Mouse (Mus musculus) 416B (cell line): ENCODE data around the gene Ranbp2.
"Not testable (repeated sequence)": the region's sequence is repeated elsewhere in the genome, so short reads cannot be mapped to it uniquely, and the experiment has no call there.

ENCODE experiments used
- DNase-seq: peaks from one replicate; pipeline ENCODE4 v3.0.0; 2011; ENCODE audit warnings: low read depth

Ranbp2 gene

GRCm38 (mm10) chr10:58497320-58498284 is 50.9 kb downstream of the Ranbp2 start, which contains the start of gene Ccdc138:
TSS of gene Ccdc138 (plus strand) at chr10:58497948.
- DNase-seq = peak; percentile 94

DNA sequence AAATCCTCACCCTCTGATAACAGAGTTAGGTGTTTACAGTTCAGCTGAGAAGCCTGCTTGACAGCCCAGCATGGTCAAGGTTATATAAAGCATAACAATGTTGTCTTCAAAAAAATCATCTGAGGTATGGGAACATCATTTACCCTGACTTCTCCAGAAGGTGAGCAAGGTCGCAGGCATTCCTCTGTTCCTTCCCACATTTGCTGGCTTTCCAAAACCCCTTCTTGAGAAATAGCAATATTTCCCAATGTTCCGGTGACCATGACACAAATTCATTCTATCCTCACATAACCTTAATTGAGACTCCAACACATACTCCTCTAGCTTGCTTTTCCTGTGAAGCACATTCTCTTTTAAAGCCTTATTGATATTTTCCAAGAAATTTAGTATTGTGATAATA is 51.8 kb downstream of the Ranbp2 start:
- DNase-seq = peak; percentile 16

DNA sequence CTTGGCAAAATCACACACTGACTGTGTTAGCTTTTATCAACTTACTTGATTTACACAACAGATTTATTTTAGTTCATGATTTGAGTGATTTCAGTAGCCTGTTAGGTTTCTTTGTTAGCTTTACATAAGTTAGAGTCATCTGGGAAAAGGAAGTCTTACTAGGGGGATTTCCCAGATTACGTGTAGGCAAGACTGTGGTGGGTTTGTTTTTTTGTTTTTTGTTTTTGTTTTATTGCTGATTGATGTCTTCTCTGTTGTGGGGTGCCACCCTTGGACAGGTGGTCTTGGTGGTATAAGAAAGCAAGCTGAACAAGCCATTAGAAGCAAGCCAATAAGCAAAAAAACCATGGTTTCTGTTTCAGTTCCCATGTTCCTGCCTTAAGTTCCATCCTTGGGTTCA is 82.6 kb downstream of the Ranbp2 start:
- no peak for DNase-seq

GRCm38 (mm10) chr10:58530896-58531790 is 84.4 kb downstream of the Ranbp2 start:
- DNase-seq = no peak

GRCm38 (mm10) chr10:58532177-58532576 is 85.5 kb downstream of the Ranbp2 start:
- no peak for DNase-seq

- not testable (repeated sequence) for DNase-seq
These were observed 89.6 kb downstream of the Ranbp2 start for GRCm38 (mm10) chr10:58536276-58536675.

DNA sequence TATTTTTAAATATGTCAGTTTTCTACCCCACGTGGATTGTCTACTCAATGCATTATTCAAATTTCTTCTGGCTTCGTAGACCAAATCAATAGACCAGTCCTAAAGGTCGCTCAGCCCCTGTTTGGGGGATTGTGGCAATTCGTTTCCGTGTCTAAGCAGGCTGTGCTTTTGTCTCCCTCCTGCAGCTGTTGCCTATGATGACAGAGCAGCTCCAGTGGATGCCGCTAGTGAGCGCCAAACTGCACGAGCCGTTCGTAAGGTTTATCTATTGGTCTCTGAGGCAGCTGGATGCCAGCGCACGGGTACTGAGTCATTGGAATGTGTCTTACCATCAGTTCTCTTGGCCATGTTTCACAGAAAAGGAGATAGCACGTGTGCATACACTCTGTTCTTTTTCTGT is 93.9 kb downstream of the Ranbp2 start:
- no peak for DNase-seq
